Mouse (Mus musculus) neural tube, embryonic 13.5 days (tissue): ENCODE results near the gene Ptgr2. TPM values are rescaled to one million over a fixed set of nuclear protein-coding genes. Genes with fewer than 3 reads are reported as not detected.

Experiments used
- ATAC-seq: fragments of 200-750 bp; cut with Nextera tagmentation; 2 replicates; pipeline ENCODE4 v1.8.0; 2017; ENCODE audit warnings: low read depth, mild to moderate bottlenecking, moderate TSS enrichment, moderate library complexity
- H3K27ac ChIP-seq: fragments of 300-500 bp; sonication (generic); replicated peaks from 2 replicates; pipeline ENCODE4 v1.5.1; 2015; ENCODE audit warnings: moderate library complexity, mild to moderate bottlenecking, inconsistent platforms
- H3K27me3 ChIP-seq: fragments of 300-500 bp; sonication (generic); 2 replicates; pipeline ENCODE4 v1.6.1; 2015; ENCODE audit warnings: mild to moderate bottlenecking, inconsistent platforms
- H3K36me3 ChIP-seq: fragments of 300-500 bp; sonication (generic); 2 replicates; pipeline ENCODE4 v1.6.1; 2015; ENCODE audit warnings: mild to moderate bottlenecking, inconsistent platforms
- H3K4me1 ChIP-seq: fragments of 300-500 bp; sonication (generic); replicated peaks from 2 replicates; pipeline ENCODE4 v1.6.1; 2015; ENCODE audit warnings: inconsistent platforms
- H3K4me2 ChIP-seq: fragments of 300-500 bp; sonication (generic); 2 replicates; pipeline ENCODE4 v1.6.1; 2015; ENCODE audit warnings: inconsistent platforms, mild to moderate bottlenecking, moderate library complexity
- H3K4me3 ChIP-seq: fragments of 300-500 bp; sonication (generic); 2 replicates; pipeline ENCODE4 v1.5.1; 2015; ENCODE audit warnings: mild to moderate bottlenecking, inconsistent platforms
- H3K9ac ChIP-seq: fragments of 300-500 bp; sonication (generic); 2 replicates; pipeline ENCODE4 v1.6.1; 2015; ENCODE audit warnings: moderate library complexity, mild to moderate bottlenecking, inconsistent platforms
- H3K9me3 ChIP-seq: fragments of 300-500 bp; sonication (generic); 2 replicates; pipeline ENCODE4 v1.6.1; 2016; ENCODE audit warnings: inconsistent platforms
- WGBS: fragments of 180-500 bp; shearing (Covaris S2); methylation state at CpG from one replicate; pipeline ENCODE4 v1.1.7; 2015; 5-methylcytosine and 5-hydroxymethylcytosine counted together
- polyA plus RNA-seq: library from polyadenylated mRNA; unstranded; fragments of >200 nt; fragmentation: Nextera tagmentation; extraction: Ambion mirVana; gene quantifications from 2 replicates; pipeline ENCODE4 v1.2.1, GENCODE M21; 2015

Gene Ptgr2
- polyA plus RNA-seq, 1 experiment from 2014 or later = 16.3 TPM

DNA sequence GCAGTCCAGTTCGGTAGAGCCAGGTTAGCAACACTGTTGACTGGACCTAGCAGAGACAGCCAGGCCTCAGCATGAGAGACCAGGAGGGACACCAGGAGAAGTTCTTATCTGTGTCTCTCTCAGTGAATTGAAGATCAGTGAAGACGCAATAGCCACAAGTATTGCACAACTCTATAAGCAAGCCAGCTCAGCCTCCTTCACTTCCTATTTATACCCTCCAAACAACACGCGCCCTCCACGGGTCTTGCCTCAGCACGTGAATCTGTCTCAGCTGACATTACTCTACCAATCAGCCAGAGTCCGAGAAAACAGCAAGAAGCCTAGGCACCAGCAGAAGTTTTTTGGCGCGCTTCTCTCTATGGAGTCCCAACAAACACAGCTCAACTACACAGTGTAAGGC is 9.7 kb upstream of the Ptgr2 start:
- 92% methylated on average over 9 of the region's 9 CpGs for WGBS
- H3K27me3 ChIP-seq = no peaks in the 10 kb centered on the region
- no peaks in the 10 kb centered on the region for H3K36me3 ChIP-seq
- H3K4me2 ChIP-seq = no peak overlapping the region
- no peak overlapping the region for H3K27ac ChIP-seq
- H3K4me1 ChIP-seq = no peaks in the 10 kb centered on the region
- ATAC-seq = no peak
- no peak overlapping the region for H3K4me3 ChIP-seq
- H3K9me3 ChIP-seq = 0 out of 2 replicates have a peak, but pooled peaks cover 4% of the 10 kb centered on the region
- no peak overlapping the region for H3K9ac ChIP-seq

- 78% methylated on average over 2 of the region's 2 CpGs for WGBS
- H3K27me3 ChIP-seq = no peaks in the 10 kb centered on the region
- H3K36me3 ChIP-seq = no peaks in the 10 kb centered on the region
- H3K9me3 ChIP-seq = 0 out of 2 replicates have a peak, but pooled peaks cover 4% of the 10 kb centered on the region
- no peak for ATAC-seq
- H3K4me2 ChIP-seq = no peak overlapping the region
- no peaks in the 10 kb centered on the region for H3K4me1 ChIP-seq
- no peak overlapping the region for H3K4me3 ChIP-seq
- no peak overlapping the region for H3K27ac ChIP-seq
- H3K9ac ChIP-seq = no peak overlapping the region
Measured at GRCm38 (mm10) chr12:84276288-84276687, 8.7 kb upstream of the Ptgr2 start.

DNA sequence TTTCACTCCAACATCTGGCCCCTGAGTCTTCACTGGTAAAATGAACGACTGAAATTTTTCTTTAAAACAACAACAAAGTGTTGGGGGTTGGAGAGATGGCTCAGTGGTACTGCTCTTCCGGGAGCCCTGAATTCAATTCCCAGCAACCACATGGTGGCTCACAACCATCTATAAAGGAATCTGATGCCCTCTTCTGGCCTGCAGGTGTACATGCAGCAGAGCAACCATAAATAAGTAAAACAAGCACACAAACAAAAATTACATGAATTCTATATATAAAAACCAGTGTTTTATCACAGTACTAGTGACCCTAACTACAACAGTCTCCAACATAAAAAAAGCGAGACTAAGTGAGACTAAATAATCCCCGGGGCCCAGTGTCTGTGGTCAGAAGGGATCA is 8.2 kb upstream of the Ptgr2 start:
- Histone ChIP-seq H3K27me3 (no peaks in the 10 kb centered on the region), H3K36me3 (no peaks in the 10 kb centered on the region), H3K4me1 (no peaks in the 10 kb centered on the region), H3K27ac (no peak overlapping the region), H3K4me2 (no peak overlapping the region), H3K9me3 (0 out of 2 replicates have a peak, but pooled peaks cover 4% of the 10 kb centered on the region), H3K4me3 (no peak overlapping the region), H3K9ac (no peak overlapping the region)
- ATAC-seq = no peak
- WGBS = 86% methylated on average over 4 of the region's 4 CpGs

DNA sequence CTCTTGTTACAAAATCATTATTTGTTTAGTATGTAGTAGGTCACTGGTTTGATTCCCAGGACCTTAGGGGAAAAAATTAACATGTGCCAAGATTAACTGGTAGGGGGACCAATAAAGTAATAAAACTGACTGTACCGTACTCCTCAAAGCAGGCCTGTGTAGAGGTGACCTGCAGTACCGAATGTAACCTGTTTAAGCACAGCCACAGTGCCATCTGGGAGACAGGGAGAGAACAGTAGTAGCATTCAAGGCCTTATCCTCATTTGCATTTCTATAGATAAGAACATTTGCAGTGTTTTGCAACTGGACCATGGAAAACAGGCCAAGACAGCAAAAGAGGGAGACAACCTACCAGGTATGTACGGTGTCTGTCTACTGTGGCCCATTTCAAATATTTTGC is 7.2 kb upstream of the Ptgr2 start:
- no peaks in the 10 kb centered on the region for H3K36me3 ChIP-seq
- no peaks in the 10 kb centered on the region for H3K27me3 ChIP-seq
- no peaks in the 10 kb centered on the region for H3K4me1 ChIP-seq
- no peak overlapping the region for H3K9ac ChIP-seq
- no peak overlapping the region for H3K27ac ChIP-seq
- 0 out of 2 replicates have a peak, but pooled peaks cover 4% of the 10 kb centered on the region for H3K9me3 ChIP-seq
- H3K4me3 ChIP-seq = no peak overlapping the region
- WGBS = 35% methylated on average over 3 of the region's 3 CpGs
- ATAC-seq = no peak
- no peak overlapping the region for H3K4me2 ChIP-seq

DNA sequence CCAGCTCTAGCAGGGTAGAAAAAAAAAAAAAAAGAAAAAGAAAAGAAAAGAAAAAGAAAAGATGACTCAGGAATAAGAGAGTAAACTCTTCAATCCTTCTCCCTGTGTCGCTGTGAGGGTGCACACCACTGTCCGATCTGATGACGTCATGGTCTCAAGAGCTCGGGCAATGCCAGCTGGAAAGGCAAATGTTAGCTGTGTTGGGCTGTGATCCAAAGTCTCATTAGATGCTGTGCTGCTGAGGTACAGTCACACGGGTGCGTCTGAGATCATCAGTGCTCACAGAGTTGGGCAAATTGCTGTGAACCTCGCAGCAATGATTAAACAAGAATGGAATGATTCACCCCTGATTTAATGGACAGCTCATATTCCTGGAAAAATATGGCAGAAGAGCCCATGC is 6.1 kb upstream of the Ptgr2 start:
- H3K4me1 ChIP-seq = no peaks in the 10 kb centered on the region
- no peak overlapping the region for H3K4me2 ChIP-seq
- no peak for ATAC-seq
- no peak overlapping the region for H3K27ac ChIP-seq
- H3K9ac ChIP-seq = no peak overlapping the region
- 0 out of 2 replicates have a peak, but pooled peaks cover 4% of the 10 kb centered on the region for H3K9me3 ChIP-seq
- 77% methylated on average over 7 of the region's 7 CpGs for WGBS
- H3K36me3 ChIP-seq = no peaks in the 10 kb centered on the region
- no peaks in the 10 kb centered on the region for H3K27me3 ChIP-seq
- H3K4me3 ChIP-seq = no peak overlapping the region

DNA sequence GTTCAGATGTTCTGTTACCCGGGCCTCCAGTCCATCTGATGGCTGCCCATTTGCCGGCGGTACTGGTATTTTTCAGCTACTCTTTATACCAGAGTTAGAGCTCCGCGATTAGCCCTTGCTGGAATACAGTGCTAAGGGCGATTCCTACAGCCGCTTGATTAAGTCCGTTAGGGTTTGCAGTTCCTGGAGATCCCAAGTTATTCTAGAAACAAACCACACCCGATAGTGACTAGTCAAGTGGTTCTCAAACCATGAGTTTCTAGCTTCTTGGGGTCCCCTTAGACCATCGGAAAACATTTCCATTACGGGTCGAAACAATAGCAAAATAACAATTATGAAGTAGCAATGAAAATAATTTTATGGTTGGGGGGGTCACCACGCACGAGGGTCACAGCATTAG is 641 bp upstream of the Ptgr2 start:
- no peaks in the 10 kb centered on the region for H3K9me3 ChIP-seq
- H3K27ac ChIP-seq = no peak overlapping the region
- H3K4me1 ChIP-seq = peaks cover 19% of the 10 kb centered on the region
- H3K9ac ChIP-seq = no peak overlapping the region; the same call in 1 of the 2 replicates
- WGBS = 78% methylated on average over 14 of the region's 14 CpGs
- no peaks in the 10 kb centered on the region for H3K36me3 ChIP-seq
- H3K4me3 ChIP-seq = peak overlapping the region; percentile 50
- peak overlapping the region; percentile 72 for H3K4me2 ChIP-seq
- H3K27me3 ChIP-seq = no peaks in the 10 kb centered on the region
- ATAC-seq = no peak

GRCm38 (mm10) chr12:84285593-84285968 is 549 bp downstream of the Ptgr2 start:
- H3K36me3 ChIP-seq = no peaks in the 10 kb centered on the region
- WGBS = 33% methylated on average over 8 of the region's 8 CpGs
- peaks cover 19% of the 10 kb centered on the region for H3K4me1 ChIP-seq
- 0 out of 2 replicates have a peak, but pooled peaks have one; percentile 12 for ATAC-seq
- H3K27ac ChIP-seq = peak overlapping the region; percentile 52
- H3K9me3 ChIP-seq = no peaks in the 10 kb centered on the region
- peak overlapping the region; percentile 70 for H3K9ac ChIP-seq
- H3K27me3 ChIP-seq = no peaks in the 10 kb centered on the region
- H3K4me3 ChIP-seq = peak overlapping the region; percentile 50
- H3K4me2 ChIP-seq = peak overlapping the region; percentile 72

DNA sequence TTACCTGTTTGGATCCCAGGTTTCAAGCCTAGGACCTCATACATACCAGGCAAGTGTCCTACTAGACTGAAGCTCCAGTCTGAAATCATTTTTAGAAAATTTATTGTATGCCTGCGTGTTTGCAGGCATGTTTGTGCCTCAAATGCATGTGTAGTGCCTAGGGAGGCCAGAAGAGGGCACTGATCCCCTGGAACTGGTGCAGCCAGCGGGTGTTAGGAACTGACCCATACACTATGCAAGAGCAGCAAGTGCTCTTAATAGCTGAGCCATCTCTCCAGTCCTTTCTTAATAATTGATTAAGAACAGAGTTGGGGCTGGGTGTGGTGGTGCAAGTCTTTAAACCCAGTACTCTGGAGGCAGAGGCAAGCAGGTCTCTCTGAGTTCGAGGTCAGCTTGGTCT is 3.4 kb downstream of the Ptgr2 start:
- no peak overlapping the region for H3K4me2 ChIP-seq
- H3K36me3 ChIP-seq = peaks cover 8% of the 10 kb centered on the region
- H3K9me3 ChIP-seq = no peaks in the 10 kb centered on the region
- H3K4me1 ChIP-seq = peaks cover 19% of the 10 kb centered on the region
- H3K27me3 ChIP-seq = no peaks in the 10 kb centered on the region
- no peak overlapping the region for H3K9ac ChIP-seq
- no peak for ATAC-seq
- WGBS = 61% methylated on average over 3 of the region's 3 CpGs
- no peak overlapping the region for H3K4me3 ChIP-seq
- H3K27ac ChIP-seq = no peak overlapping the region

- ATAC-seq = no peak
- WGBS = 93% methylated on average over 6 of the region's 6 CpGs
- H3K27ac ChIP-seq = no peak overlapping the region
Measured at GRCm38 (mm10) chr12:84297851-84298250, 12.8 kb downstream of the Ptgr2 start.

DNA sequence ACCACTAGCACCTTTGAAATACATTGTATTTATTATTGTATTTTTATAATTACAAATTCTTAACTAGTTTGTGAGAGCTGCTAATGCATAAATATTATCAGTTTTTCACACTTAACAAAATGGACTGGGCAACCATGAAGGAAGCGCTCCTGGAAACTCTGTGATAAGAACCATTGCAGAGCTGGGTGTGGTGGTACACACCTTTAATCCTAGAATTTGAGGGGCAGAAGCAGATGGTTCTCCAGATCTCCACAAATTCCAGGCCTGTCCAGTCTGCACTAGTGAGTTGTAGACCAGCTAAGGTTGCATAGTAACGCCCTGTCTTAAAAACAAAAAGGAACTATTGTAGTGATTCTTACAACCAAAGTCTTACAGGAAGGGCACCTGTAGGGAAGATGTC is 14.2 kb downstream of the Ptgr2 start:
- WGBS = 97% methylated on average over 2 of the region's 2 CpGs
- no peak overlapping the region for H3K4me3 ChIP-seq
- no peaks in the 10 kb centered on the region for H3K4me1 ChIP-seq
- no peak overlapping the region for H3K4me2 ChIP-seq
- H3K36me3 ChIP-seq = peaks cover 50% of the 10 kb centered on the region
- no peaks in the 10 kb centered on the region for H3K9me3 ChIP-seq
- H3K9ac ChIP-seq = no peak overlapping the region
- no peaks in the 10 kb centered on the region for H3K27me3 ChIP-seq
- no peak for ATAC-seq
- no peak overlapping the region for H3K27ac ChIP-seq

More at GRCm38 (mm10) chr12:84297851-84298250, 12.8 kb downstream of the Ptgr2 start:
- Histone ChIP-seq H3K4me2 (no peak overlapping the region), H3K36me3 (peaks cover 49% of the 10 kb centered on the region), H3K9ac (no peak overlapping the region), H3K4me3 (no peak overlapping the region), H3K4me1 (no peaks in the 10 kb centered on the region), H3K9me3 (no peaks in the 10 kb centered on the region), H3K27me3 (no peaks in the 10 kb centered on the region)

- no peaks in the 10 kb centered on the region for H3K9me3 ChIP-seq
- no peak overlapping the region for H3K9ac ChIP-seq
- H3K27ac ChIP-seq = no peak overlapping the region
- no peak for ATAC-seq
- H3K4me2 ChIP-seq = no peak overlapping the region
- no peaks in the 10 kb centered on the region for H3K27me3 ChIP-seq
- no peak overlapping the region for H3K4me3 ChIP-seq
- WGBS = 89% methylated on average over 5 of the region's 5 CpGs
- H3K4me1 ChIP-seq = no peaks in the 10 kb centered on the region
- peaks cover 43% of the 10 kb centered on the region for H3K36me3 ChIP-seq
Measured at GRCm38 (mm10) chr12:84304101-84304500, 19.1 kb downstream of the Ptgr2 start.

- Histone ChIP-seq H3K4me3 (no peak overlapping the region), H3K27me3 (no peaks in the 10 kb centered on the region), H3K36me3 (peaks cover 39% of the 10 kb centered on the region), H3K4me2 (no peak overlapping the region), H3K27ac (no peak overlapping the region), H3K4me1 (no peaks in the 10 kb centered on the region), H3K9me3 (no peaks in the 10 kb centered on the region), H3K9ac (no peak overlapping the region)
- ATAC-seq = no peak
- 63% methylated on average over 1 of the region's 1 CpGs for WGBS
Measured at GRCm38 (mm10) chr12:84304554-84304953, 19.5 kb downstream of the Ptgr2 start.

DNA sequence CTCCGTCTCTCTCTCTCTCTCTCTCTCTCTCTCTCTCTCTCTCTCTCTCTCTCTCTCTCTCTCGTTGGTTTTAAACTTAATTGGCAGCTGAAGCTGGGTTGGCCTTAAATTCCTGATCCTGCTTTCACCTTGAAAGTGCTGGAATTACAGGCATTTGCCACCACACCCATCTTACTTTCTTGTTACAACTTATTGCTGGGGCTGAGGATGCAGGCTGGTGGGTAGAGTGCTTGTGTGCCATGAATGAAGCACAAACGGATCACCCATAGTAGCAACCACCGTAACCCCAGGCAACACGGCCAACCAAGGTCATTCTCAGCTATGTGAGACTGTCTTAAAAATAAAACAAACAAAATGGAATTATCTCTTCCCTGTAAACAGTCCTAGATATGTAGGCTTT is 26.3 kb downstream of the Ptgr2 start:
- Histone ChIP-seq H3K4me1 (peaks cover 6% of the 10 kb centered on the region), H3K9me3 (no peaks in the 10 kb centered on the region), H3K9ac (no peak overlapping the region), H3K4me3 (no peak overlapping the region), H3K36me3 (peaks cover 9% of the 10 kb centered on the region; the same call in 1 of the 2 replicates), H3K27me3 (no peaks in the 10 kb centered on the region), H3K4me2 (no peak overlapping the region), H3K27ac (no peak overlapping the region)
- 81% methylated on average over 4 of the region's 5 CpGs for WGBS
- ATAC-seq = no peak
